In genomic region chr5:141858406-141859160, GRCm38 (mm10) we compare ENCODE assay signal across 12 mouse cellular contexts.
DNase-seq lines count a peak whose midpoint lies in the region; ATAC-seq and TF ChIP-seq lines count a peak whose summit lies in the region.
"Had no signal": no experiment of that assay in that cellular context is flagged by ENCODE, and none has a peak within 500 bp of the region (broad histone marks: within the 10 kb centered on the region; RNA-seq: fewer than 3 reads in every experiment).

No protein-coding gene starts in this region.

- no peaks in the 10 kb centered on the region for H3K4me1 ChIP-seq in embryonic facial prominence, embryonic 11.5 days (ENCODE audit: control insufficient read depth, insufficient read depth, low read length)
- peaks cover 12% of the 10 kb centered on the region for H3K4me1 ChIP-seq in embryonic facial prominence, embryonic 10.5 days
- no peaks in the 10 kb centered on the region for H3K4me1 ChIP-seq in lung, postnatal 0 days (ENCODE audit: insufficient read depth, low read depth, low read length)
- peaks cover 9% of the 10 kb centered on the region for H3K4me1 ChIP-seq in midbrain, embryonic 15.5 days
- H3K4me1 ChIP-seq: heart, embryonic 12.5 days had no signal

- H3K27ac ChIP-seq in embryonic facial prominence, embryonic 11.5 days (replicated peaks; ENCODE audit: low read depth, low read length), result no peak overlapping the region
- no peak overlapping the region for H3K27ac ChIP-seq in embryonic facial prominence, embryonic 10.5 days (replicated peaks)
- H3K27ac ChIP-seq in lung, postnatal 0 days (ENCODE audit: low read length), result no peak overlapping the region
- H3K27ac ChIP-seq in midbrain, embryonic 15.5 days, result peak overlapping the region; percentile 25; the same call in 1 of the 2 replicates
- H3K27ac ChIP-seq: forebrain, embryonic 15.5 days; neural tube, embryonic 13.5 days had no signal

- DNase-seq in embryonic facial prominence, embryonic 11.5 days (ENCODE audit: low spot score), result peak; percentile 31
- no peak for DNase-seq in embryonic facial prominence, embryonic 10.5 days (ENCODE audit: low spot score)
- peak; percentile 11 for DNase-seq in lung, postnatal 0 days (ENCODE audit: low spot score)
- DNase-seq in lung, postnatal 36 days, result no peak
- peak; percentile 41 for DNase-seq in kidney, adult 18-20 months
- DNase-seq in heart, postnatal 25 days (ENCODE audit: low spot score), result no peak

- H3K4me3 ChIP-seq in embryonic facial prominence, embryonic 11.5 days (ENCODE audit: low read depth, low read length), result no peak overlapping the region
- H3K4me3 ChIP-seq in embryonic facial prominence, embryonic 10.5 days, result no peak overlapping the region
- no peak overlapping the region for H3K4me3 ChIP-seq in lung, postnatal 0 days (ENCODE audit: low read depth, low read length)
- H3K4me3 ChIP-seq in midbrain, embryonic 15.5 days, result no peak overlapping the region
- H3K4me3 ChIP-seq: forebrain, embryonic 15.5 days; heart, embryonic 12.5 days; neural tube, embryonic 13.5 days had no signal

- H3K9ac ChIP-seq in embryonic facial prominence, embryonic 11.5 days (replicated peaks; ENCODE audit: low read length), result no peak overlapping the region
- H3K9ac ChIP-seq in lung, postnatal 0 days (replicated peaks; ENCODE audit: low read depth), result no peak overlapping the region
- H3K9ac ChIP-seq in midbrain, embryonic 15.5 days, result no peak overlapping the region
- H3K9ac ChIP-seq: forebrain, embryonic 15.5 days; heart, embryonic 12.5 days; neural tube, embryonic 13.5 days had no signal

- H3K4me2 ChIP-seq in embryonic facial prominence, embryonic 11.5 days (ENCODE audit: low read depth, low read length), result no peak overlapping the region
- H3K4me2 ChIP-seq in lung, postnatal 0 days (replicated peaks; ENCODE audit: low read depth, low read length), result no peak overlapping the region
- H3K4me2 ChIP-seq in midbrain, embryonic 15.5 days, result no peak overlapping the region
- H3K4me2 ChIP-seq: forebrain, embryonic 15.5 days; heart, embryonic 12.5 days; neural tube, embryonic 13.5 days had no signal

- intact Hi-C loops in heart, postnatal 25 days (cut with DNase I), result no loop called here

- WGBS in embryonic facial prominence, embryonic 11.5 days, result 26% methylated on average over 8 of the region's 8 CpGs
- WGBS in embryonic facial prominence, embryonic 10.5 days, result 27% methylated on average over 8 of the region's 8 CpGs
- WGBS in lung, postnatal 0 days, result 54% methylated on average over 8 of the region's 8 CpGs
- 12% methylated on average over 8 of the region's 8 CpGs for WGBS in midbrain, embryonic 15.5 days

- H3K9me3 ChIP-seq in embryonic facial prominence, embryonic 11.5 days (replicated peaks; ENCODE audit: control insufficient read depth, low read length), result no peaks in the 10 kb centered on the region
- H3K9me3 ChIP-seq in embryonic facial prominence, embryonic 10.5 days, result no peaks in the 10 kb centered on the region
- H3K9me3 ChIP-seq in lung, postnatal 0 days (ENCODE audit: low read length), result no peaks in the 10 kb centered on the region
- no peaks in the 10 kb centered on the region for H3K9me3 ChIP-seq in midbrain, embryonic 15.5 days
- H3K9me3 ChIP-seq: forebrain, embryonic 15.5 days; heart, embryonic 12.5 days; neural tube, embryonic 13.5 days had no signal

- TF ChIP-seq CTCF in lung, postnatal 0 days (IDR thresholded peaks at IDR 0.05), result no peak

- TF ChIP-seq EP300 in lung, postnatal 0 days (IDR thresholded peaks at IDR 0.05), result no peak

- H3K36me3 ChIP-seq in embryonic facial prominence, embryonic 11.5 days (replicated peaks; ENCODE audit: control insufficient read depth, insufficient read depth, low read depth, low read length), result no peaks in the 10 kb centered on the region
- H3K36me3 ChIP-seq in embryonic facial prominence, embryonic 10.5 days (replicated peaks), result no peaks in the 10 kb centered on the region
- no peaks in the 10 kb centered on the region for H3K36me3 ChIP-seq in lung, postnatal 0 days (ENCODE audit: insufficient read depth, low read length)
- H3K36me3 ChIP-seq in midbrain, embryonic 15.5 days (replicated peaks), result no peaks in the 10 kb centered on the region
- H3K36me3 ChIP-seq: forebrain, embryonic 15.5 days; heart, embryonic 12.5 days; neural tube, embryonic 13.5 days had no signal

- no peak for ATAC-seq in embryonic facial prominence, embryonic 11.5 days (replicated peaks; ENCODE audit: insufficient number of reproducible peaks, low FRiP score, low TSS enrichment, low read depth)
- ATAC-seq in lung, postnatal 0 days, result no peak
- peak; percentile 66 for ATAC-seq in midbrain, embryonic 15.5 days (replicated peaks)
- no peak for ATAC-seq in megakaryocyte progenitor cell, adult 5-6 weeks (replicated peaks; ENCODE audit: poor library complexity)
- ATAC-seq: forebrain, embryonic 15.5 days; inflammation-experienced regulatory T-cells, adult 6 months had no signal

- no peaks in the 10 kb centered on the region for H3K27me3 ChIP-seq in embryonic facial prominence, embryonic 11.5 days (ENCODE audit: control insufficient read depth, insufficient read depth, low read length)
- H3K27me3 ChIP-seq in embryonic facial prominence, embryonic 10.5 days (replicated peaks; ENCODE audit: low read depth, poor library complexity, severe bottlenecking), result no peaks in the 10 kb centered on the region
- no peaks in the 10 kb centered on the region for H3K27me3 ChIP-seq in lung, postnatal 0 days (replicated peaks; ENCODE audit: insufficient read depth, low read length)
- H3K27me3 ChIP-seq in midbrain, embryonic 15.5 days (replicated peaks), result no peaks in the 10 kb centered on the region
- H3K27me3 ChIP-seq: forebrain, embryonic 15.5 days; heart, embryonic 12.5 days; neural tube, embryonic 13.5 days had no signal

Comparison
In these comparisons a context has a peak if more than half of its experiments do, and no peak if none do; other contexts are left out.
1. DNase-seq: peak in embryonic facial prominence, embryonic 11.5 days (single experiment), lung, postnatal 0 days (single experiment) and kidney, adult 18-20 months (single experiment); none in embryonic facial prominence, embryonic 10.5 days (single experiment), lung, postnatal 36 days (single experiment) and heart, postnatal 25 days (single experiment).